Mouse (Mus musculus): ENCODE results near the gene Bcl2l14. TPM values are rescaled to one million over a fixed set of nuclear protein-coding genes. Genes with fewer than 3 reads are reported as not detected.

The Bcl2l14 gene
- polyA plus RNA-seq, 1 experiment, result not detected

- Histone ChIP-seq H3K4me3 (ENCODE audit: insufficient read depth, poor library complexity, severe bottlenecking) (no peak overlapping the region), H3K36me3 (ENCODE audit: control insufficient read depth, insufficient read depth) (no peaks in the 10 kb centered on the region), H3K79me3 (ENCODE audit: low read depth) (no peaks in the 10 kb centered on the region), H3K79me2 (ENCODE audit: control insufficient read depth, insufficient read depth) (no peaks in the 10 kb centered on the region), H3K27me3 (ENCODE audit: control insufficient read depth, insufficient read depth, insufficient read length) (no peaks in the 10 kb centered on the region), H3ac (ENCODE audit: control insufficient read depth, insufficient read length, low read depth) (no peak overlapping the region)
- TF ChIP-seq USF1 (IDR thresholded peaks at IDR 0.05; ENCODE audit: low read depth), result no peak
- TF ChIP-seq MYOG (IDR thresholded peaks at IDR 0.05; ENCODE audit: control insufficient read depth, extremely low read depth, insufficient read length), result no peak
- no peak for TF ChIP-seq MAX (IDR thresholded peaks at IDR 0.05)
- TF ChIP-seq CEBPB (IDR thresholded peaks at IDR 0.05; ENCODE audit: low read depth), result no peak
- no peak for TF ChIP-seq CTCF (IDR thresholded peaks at IDR 0.05; ENCODE audit: control insufficient read depth, insufficient read depth, insufficient read length)
- TF ChIP-seq FOSL1 (IDR thresholded peaks at IDR 0.05; ENCODE audit: insufficient read depth, low read length, poor library complexity, severe bottlenecking), result no peak
- TF ChIP-seq MYOD1 (IDR thresholded peaks at IDR 0.05; ENCODE audit: control insufficient read depth, insufficient read length, low read depth), result no peak
These were observed 35.5 kb downstream of the Bcl2l14 start for GRCm38 (mm10) chr6:134431583-134431982.

GRCm38 (mm10) chr6:134433281-134433680 lies 37.2 kb downstream of the Bcl2l14 start:
- no peak for TF ChIP-seq USF1 (IDR thresholded peaks at IDR 0.05; ENCODE audit: low read depth)
- no peak for TF ChIP-seq MYOD1 (IDR thresholded peaks at IDR 0.05; ENCODE audit: control insufficient read depth, insufficient read length, low read depth)
- H3K4me3 ChIP-seq (ENCODE audit: insufficient read depth, poor library complexity, severe bottlenecking), result no peak overlapping the region
- no peaks in the 10 kb centered on the region for H3K79me3 ChIP-seq (ENCODE audit: low read depth)
- H3K36me3 ChIP-seq (ENCODE audit: control insufficient read depth, insufficient read depth), result no peaks in the 10 kb centered on the region
- H3K79me2 ChIP-seq (ENCODE audit: control insufficient read depth, insufficient read depth), result no peaks in the 10 kb centered on the region
- H3ac ChIP-seq (ENCODE audit: control insufficient read depth, insufficient read length, low read depth), result no peak overlapping the region
- H3K27me3 ChIP-seq (ENCODE audit: control insufficient read depth, insufficient read depth, insufficient read length), result no peaks in the 10 kb centered on the region

GRCm38 (mm10) chr6:134434044-134434443 lies 37.9 kb downstream of the Bcl2l14 start:
- Histone ChIP-seq H3K36me3 (ENCODE audit: control insufficient read depth, insufficient read depth) (no peaks in the 10 kb centered on the region), H3K79me3 (ENCODE audit: low read depth) (no peaks in the 10 kb centered on the region), H3K4me3 (ENCODE audit: insufficient read depth, poor library complexity, severe bottlenecking) (no peak overlapping the region), H3K27me3 (ENCODE audit: control insufficient read depth, insufficient read depth, insufficient read length) (no peaks in the 10 kb centered on the region), H3ac (ENCODE audit: control insufficient read depth, insufficient read length, low read depth) (no peak overlapping the region), H3K79me2 (ENCODE audit: control insufficient read depth, insufficient read depth) (no peaks in the 10 kb centered on the region)
- TF ChIP-seq MYOD1 (IDR thresholded peaks at IDR 0.05; ENCODE audit: control insufficient read depth, insufficient read length, low read depth), result no peak
- TF ChIP-seq CEBPB (IDR thresholded peaks at IDR 0.05; ENCODE audit: low read depth), result no peak
- no peak for TF ChIP-seq MYOG (IDR thresholded peaks at IDR 0.05; ENCODE audit: control insufficient read depth, extremely low read depth, insufficient read length)
- TF ChIP-seq USF1 (IDR thresholded peaks at IDR 0.05; ENCODE audit: low read depth), result no peak
- no peak for TF ChIP-seq FOSL1 (IDR thresholded peaks at IDR 0.05; ENCODE audit: insufficient read depth, low read length, poor library complexity, severe bottlenecking)
- TF ChIP-seq MAX (IDR thresholded peaks at IDR 0.05), result no peak
- TF ChIP-seq CTCF (IDR thresholded peaks at IDR 0.05; ENCODE audit: control insufficient read depth, insufficient read depth, insufficient read length), result no peak

- H3K36me3 ChIP-seq (ENCODE audit: control insufficient read depth, insufficient read depth), result no peaks in the 10 kb centered on the region
- H3K79me2 ChIP-seq (ENCODE audit: control insufficient read depth, insufficient read depth), result no peaks in the 10 kb centered on the region
- no peaks in the 10 kb centered on the region for H3K27me3 ChIP-seq (ENCODE audit: control insufficient read depth, insufficient read depth, insufficient read length)
- H3K4me3 ChIP-seq (ENCODE audit: insufficient read depth, poor library complexity, severe bottlenecking), result no peak overlapping the region
- H3ac ChIP-seq (ENCODE audit: control insufficient read depth, insufficient read length, low read depth), result no peak overlapping the region
- TF ChIP-seq USF1 (IDR thresholded peaks at IDR 0.05; ENCODE audit: low read depth), result no peak
- no peak for TF ChIP-seq MAX (IDR thresholded peaks at IDR 0.05)
- no peaks in the 10 kb centered on the region for H3K79me3 ChIP-seq (ENCODE audit: low read depth)
These were observed 38.8 kb downstream of the Bcl2l14 start for GRCm38 (mm10) chr6:134434866-134435390.

- TF ChIP-seq MYOD1 (IDR thresholded peaks at IDR 0.05; ENCODE audit: control insufficient read depth, insufficient read length, low read depth), result no peak
- TF ChIP-seq MYOG (IDR thresholded peaks at IDR 0.05; ENCODE audit: control insufficient read depth, extremely low read depth, insufficient read length), result no peak
- TF ChIP-seq USF1 (IDR thresholded peaks at IDR 0.05; ENCODE audit: low read depth), result no peak
- no peak for TF ChIP-seq FOSL1 (IDR thresholded peaks at IDR 0.05; ENCODE audit: insufficient read depth, low read length, poor library complexity, severe bottlenecking)
- no peak for TF ChIP-seq CEBPB (IDR thresholded peaks at IDR 0.05; ENCODE audit: low read depth)
- no peak for TF ChIP-seq CTCF (IDR thresholded peaks at IDR 0.05; ENCODE audit: control insufficient read depth, insufficient read depth, insufficient read length)
- TF ChIP-seq MAX (IDR thresholded peaks at IDR 0.05), result no peak
- Histone ChIP-seq H3K79me3 (ENCODE audit: low read depth) (no peaks in the 10 kb centered on the region), H3ac (ENCODE audit: control insufficient read depth, insufficient read length, low read depth) (no peak overlapping the region), H3K36me3 (ENCODE audit: control insufficient read depth, insufficient read depth) (no peaks in the 10 kb centered on the region), H3K27me3 (ENCODE audit: control insufficient read depth, insufficient read depth, insufficient read length) (no peaks in the 10 kb centered on the region), H3K4me3 (ENCODE audit: insufficient read depth, poor library complexity, severe bottlenecking) (no peak overlapping the region), H3K79me2 (ENCODE audit: control insufficient read depth, insufficient read depth) (no peaks in the 10 kb centered on the region)
These were observed 40.8 kb downstream of the Bcl2l14 start for GRCm38 (mm10) chr6:134436955-134437354.

GRCm38 (mm10) chr6:134439401-134440021 lies 43.4 kb downstream of the Bcl2l14 start:
- TF ChIP-seq CEBPB (IDR thresholded peaks at IDR 0.05; ENCODE audit: low read depth), result no peak
- no peak for TF ChIP-seq FOSL1 (IDR thresholded peaks at IDR 0.05; ENCODE audit: insufficient read depth, low read length, poor library complexity, severe bottlenecking)
- no peak for TF ChIP-seq MYOD1 (IDR thresholded peaks at IDR 0.05; ENCODE audit: control insufficient read depth, insufficient read length, low read depth)
- no peak for TF ChIP-seq MAX (IDR thresholded peaks at IDR 0.05)
- TF ChIP-seq MYOG (IDR thresholded peaks at IDR 0.05; ENCODE audit: control insufficient read depth, extremely low read depth, insufficient read length), result no peak
- no peak for TF ChIP-seq USF1 (IDR thresholded peaks at IDR 0.05; ENCODE audit: low read depth)
- TF ChIP-seq CTCF (IDR thresholded peaks at IDR 0.05; ENCODE audit: control insufficient read depth, insufficient read depth, insufficient read length), result no peak
- Histone ChIP-seq H3K27me3 (ENCODE audit: control insufficient read depth, insufficient read depth, insufficient read length) (no peaks in the 10 kb centered on the region), H3ac (ENCODE audit: control insufficient read depth, insufficient read length, low read depth) (no peak overlapping the region), H3K4me3 (ENCODE audit: insufficient read depth, poor library complexity, severe bottlenecking) (no peak overlapping the region), H3K79me3 (ENCODE audit: low read depth) (no peaks in the 10 kb centered on the region), H3K36me3 (ENCODE audit: control insufficient read depth, insufficient read depth) (no peaks in the 10 kb centered on the region), H3K79me2 (ENCODE audit: control insufficient read depth, insufficient read depth) (no peaks in the 10 kb centered on the region)
